Mouse (Mus musculus): ENCODE measurements around the gene Mxd3.
A peak's percentile ranks its signal among the peaks of the same experiment; 100 is the strongest.

Mxd3 gene

GRCm38 (mm10) chr13:55330567-55331400, 1.2 kb upstream of the Mxd3 start:
- DNase-seq = no peak

GRCm38 (mm10) chr13:55329109-55329682, 427 bp downstream of the Mxd3 start:
- DNase-seq = no peak

DNA sequence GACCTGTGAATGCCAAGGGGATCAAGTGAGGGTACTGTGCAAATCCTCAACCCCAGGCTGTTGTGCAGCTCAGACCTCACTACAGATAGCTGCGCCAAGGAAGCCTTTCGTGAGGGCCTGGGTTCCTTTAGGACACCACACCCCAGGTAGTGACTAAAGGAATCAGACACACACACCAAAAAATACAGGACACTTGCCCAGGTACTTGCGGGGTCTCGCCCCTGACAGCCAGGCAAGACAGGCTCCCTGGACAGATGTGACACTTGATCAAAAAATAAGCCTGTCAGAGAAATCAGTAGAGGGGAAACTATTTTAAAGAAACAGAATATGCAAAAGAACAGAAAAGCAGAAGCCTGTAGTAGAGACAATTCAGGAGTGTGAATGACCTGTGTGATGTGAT, 982 bp downstream of the Mxd3 start:
- DNase-seq = no peak

GRCm38 (mm10) chr13:55328171-55328570, 1.5 kb downstream of the Mxd3 start:
- no peak for DNase-seq

- peak; percentile 97 for DNase-seq
These were observed 2.0 kb downstream of the Mxd3 start for GRCm38 (mm10) chr13:55327633-55328032.

DNA sequence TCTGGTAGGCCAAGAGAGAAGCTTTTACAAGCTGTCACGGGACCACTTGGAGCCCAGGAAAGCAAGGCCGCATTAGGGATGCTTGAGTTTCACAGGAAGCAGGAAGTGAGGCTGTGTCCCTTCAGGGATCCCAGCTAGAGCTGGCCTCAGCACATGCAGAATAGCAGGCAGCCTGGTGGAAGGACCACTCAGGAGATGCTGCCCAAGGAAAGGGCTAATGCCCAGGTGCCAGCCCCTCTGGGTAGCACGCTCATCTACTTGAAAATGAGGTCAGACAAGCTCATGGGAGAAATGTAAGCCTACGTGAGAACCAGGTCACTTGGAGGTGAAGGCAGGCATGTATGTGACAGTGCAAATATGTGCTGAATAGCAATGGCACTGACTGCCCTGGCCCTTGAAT, 2.5 kb downstream of the Mxd3 start:
- DNase-seq = no peak

DNA sequence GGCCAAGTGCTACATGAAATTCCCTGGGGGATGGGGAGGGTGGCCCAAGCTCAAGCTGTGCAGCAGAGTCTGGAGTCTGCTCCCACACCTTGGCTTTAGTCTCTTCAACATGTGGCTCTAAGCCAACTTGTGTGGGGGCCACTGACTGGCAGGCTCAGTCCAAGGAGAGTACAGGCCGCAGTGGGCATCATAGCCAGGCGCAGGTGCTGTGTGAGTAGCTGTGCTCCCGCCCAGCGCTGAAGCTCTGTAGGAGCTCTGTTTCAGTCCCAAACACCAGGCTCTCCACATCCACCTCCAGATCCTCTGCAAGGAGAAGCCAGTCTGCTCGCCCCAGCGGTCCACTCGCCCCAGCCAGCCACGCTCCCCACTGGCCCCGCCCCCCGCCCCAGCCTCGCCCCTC, 4.0 kb downstream of the Mxd3 start:
- DNase-seq = no peak

DNA sequence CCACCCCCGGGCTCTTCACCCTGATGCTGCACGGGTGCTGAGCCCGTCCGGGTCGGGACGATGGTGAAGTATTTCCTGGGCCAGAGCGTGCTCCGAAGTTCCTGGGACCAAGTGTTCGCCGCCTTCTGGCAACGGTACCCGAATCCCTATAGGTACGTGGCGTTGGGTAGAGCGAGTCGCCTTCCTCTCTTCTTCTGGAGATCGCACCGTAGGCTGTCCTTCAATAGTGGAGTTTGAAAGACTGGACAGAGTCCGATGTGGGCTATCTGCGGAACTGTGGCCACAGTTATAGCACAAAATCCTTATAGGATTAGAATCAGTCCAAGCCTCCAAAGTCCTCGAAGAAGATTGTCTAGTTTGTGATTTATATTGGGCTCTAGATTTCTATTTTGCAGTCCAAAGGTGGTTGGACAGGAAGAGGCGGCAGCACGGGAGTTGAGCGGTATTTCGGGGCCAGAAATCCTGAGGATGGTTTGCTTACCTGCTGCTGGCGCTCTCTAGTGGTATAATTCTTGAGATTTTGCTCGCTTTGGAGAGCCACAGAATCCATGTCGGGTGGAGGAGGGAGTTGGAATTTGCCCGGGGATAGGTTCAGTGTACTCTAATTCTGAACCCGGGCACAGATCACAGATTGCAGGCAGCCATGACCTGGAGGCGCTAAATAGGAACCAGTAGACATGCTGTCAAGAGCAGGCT, 7.3 kb downstream of the Mxd3 start:
- no peak for DNase-seq

GRCm38 (mm10) chr13:55321434-55322129, 8.0 kb downstream of the Mxd3 start, which contains the start of gene Rab24:
Rab24 (minus strand) TSS chr13:55321946.
- DNase-seq = peak; percentile 92

DNA sequence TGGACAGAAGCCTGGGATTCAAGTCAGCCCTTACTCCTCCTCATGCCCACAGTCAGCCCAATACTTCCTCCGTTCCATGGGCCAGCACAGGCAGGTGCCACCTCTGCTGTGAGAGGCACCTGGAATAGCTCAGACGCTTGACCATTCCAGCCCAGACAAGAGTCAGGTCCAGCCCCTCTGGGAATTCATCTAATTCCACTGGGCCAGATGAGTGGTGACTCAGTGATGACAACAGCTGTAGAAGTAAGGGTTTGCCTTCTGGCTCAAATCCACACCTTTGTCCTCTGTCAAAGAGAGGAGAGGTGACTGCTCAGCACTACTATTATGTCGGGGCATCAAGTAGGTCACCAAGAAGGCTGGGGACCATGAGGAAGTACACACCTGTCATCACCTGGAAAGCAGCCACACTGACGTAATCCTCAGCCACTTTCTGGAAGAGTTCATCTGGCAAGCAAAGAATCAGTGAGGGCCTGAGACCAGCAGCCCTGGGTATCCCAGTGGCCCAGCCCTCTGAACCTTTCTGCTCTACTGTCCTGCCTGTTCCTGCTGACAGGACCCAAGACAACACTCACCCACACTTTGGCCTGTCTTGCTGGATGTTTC, 9.6 kb downstream of the Mxd3 start, which contains the start of gene Prelid1:
Gene Prelid1, plus strand, starts transcription at position 570 of the 603 bp plus-strand sequence.
- DNase-seq = no peak

DNA sequence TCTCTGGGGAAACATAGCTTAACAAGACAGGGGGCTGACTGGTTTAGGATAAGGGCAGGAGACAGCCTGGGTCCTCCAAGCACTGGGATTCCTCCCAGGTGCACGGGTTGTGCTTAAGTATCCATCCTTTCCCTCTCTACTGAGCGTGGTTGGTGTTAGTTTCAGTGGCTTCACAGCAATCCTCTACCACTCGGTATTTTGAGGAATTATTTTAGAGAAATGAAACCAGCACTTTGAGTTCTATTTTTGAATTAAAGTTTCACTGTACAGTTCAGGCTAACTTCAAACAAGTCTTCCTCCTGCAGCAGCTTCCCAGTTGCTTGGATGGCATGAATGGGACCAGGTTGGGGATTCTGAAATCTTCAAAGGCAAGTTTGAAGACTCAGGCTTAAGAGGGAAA, 11.3 kb downstream of the Mxd3 start:
- DNase-seq = no peak

- DNase-seq = no peak
These were observed 14.7 kb downstream of the Mxd3 start for GRCm38 (mm10) chr13:55314891-55315412.

- DNase-seq = no peak
These were observed 16.6 kb downstream of the Mxd3 start for GRCm38 (mm10) chr13:55313051-55313450.

DNA sequence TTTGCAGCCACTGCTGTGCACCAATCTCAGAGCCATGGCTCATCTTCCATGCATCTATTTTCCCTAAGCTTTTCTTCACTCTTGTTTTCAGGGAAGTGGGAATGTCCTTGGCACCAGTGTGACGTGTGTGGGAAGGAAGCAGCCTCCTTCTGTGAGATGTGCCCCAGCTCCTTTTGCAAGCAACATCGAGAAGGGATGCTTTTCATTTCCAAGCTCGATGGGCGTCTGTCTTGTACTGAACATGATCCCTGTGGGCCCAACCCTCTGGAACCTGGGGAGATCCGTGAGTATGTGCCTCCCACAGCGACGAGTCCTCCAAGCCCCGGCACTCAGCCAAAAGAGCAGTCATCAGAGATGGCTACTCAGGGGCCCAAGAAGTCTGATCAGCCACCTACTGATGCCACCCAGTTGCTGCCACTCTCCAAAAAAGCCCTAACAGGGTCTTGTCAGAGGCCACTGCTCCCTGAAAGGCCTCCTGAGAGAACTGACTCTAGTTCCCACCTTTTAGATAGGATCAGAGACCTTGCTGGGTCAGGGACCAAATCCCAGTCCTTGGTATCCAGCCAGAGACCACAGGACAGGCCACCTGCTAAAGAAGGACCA, 17.5 kb downstream of the Mxd3 start:
- peak; percentile 52 for DNase-seq

DNA sequence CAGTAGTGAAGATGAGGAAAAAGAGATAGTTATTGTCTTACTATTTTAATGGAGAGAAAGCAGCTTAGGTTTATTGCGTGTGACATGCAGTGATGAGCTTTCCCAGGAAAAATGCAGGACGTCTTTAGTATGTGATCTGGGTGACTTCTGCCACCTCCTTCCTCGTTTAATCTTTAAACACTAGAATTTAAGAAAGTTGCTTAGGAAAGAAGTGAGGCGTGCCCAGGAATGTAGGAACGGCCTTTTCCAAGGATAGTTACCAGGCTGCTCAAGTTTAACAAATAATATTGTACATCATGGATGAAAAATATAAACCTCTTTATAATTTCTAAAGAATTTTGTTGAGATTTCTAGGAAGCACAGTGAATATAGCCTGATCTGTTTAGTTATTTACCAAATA, 28.7 kb downstream of the Mxd3 start:
- DNase-seq = no peak

- no peak for DNase-seq
These were observed 32.9 kb downstream of the Mxd3 start for GRCm38 (mm10) chr13:55296760-55297159.

DNA sequence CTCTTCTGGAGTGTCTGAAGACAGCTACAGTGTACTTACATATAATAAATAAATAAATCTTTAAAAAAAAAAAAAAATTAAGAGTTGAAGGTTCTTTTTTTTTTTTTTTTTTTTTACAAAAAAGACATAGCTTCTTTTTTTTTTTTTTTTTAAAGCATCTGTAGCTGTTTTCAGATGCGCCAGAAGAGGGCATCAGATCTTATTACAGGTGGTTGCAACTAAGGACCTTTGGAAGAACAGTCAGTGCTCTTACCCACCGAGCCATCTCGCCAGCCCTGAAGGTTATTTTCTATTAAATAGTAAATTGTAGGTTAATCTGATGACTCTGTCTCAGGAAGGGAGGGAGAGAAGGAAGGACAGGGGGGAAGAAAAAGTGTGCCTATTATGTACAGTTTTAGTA, 40.8 kb downstream of the Mxd3 start:
- no peak for DNase-seq

GRCm38 (mm10) chr13:55277646-55278045, 52.0 kb downstream of the Mxd3 start:
- no peak for DNase-seq

DNA sequence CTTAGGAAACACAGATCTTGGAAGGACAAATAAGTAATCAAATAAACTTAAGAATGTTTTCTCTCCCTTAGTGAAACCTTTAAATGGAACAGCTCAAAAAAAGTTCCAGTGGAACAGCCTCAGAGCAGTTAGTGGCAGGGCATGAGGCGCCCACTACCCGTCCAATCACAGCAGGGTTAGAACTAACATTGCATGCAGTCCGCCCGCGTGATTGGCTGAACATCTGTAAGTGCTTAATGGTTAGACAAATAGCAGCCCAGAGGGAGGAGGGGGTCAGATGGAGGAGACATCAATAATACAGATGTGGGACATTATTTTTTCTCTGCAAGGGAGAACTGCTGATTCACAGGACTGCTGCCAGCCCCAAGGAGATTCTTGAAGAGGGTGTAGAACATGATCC, 52.4 kb downstream of the Mxd3 start:
- no peak for DNase-seq

Data from layer of hippocampus, adult 9-11 months (tissue).